Mouse (Mus musculus) c-Kit-positive CD71-positive TER-119-positive erythroid progenitor cells, embryonic 14.5 days (primary cell): Measurements from ENCODE around the gene Adcy6.

Source experiments
- DNase-seq: peaks from one replicate; pipeline ENCODE4 v3.0.0-alpha.2; 2013; ENCODE audit warnings: low spot score

Adcy6 gene

DNA sequence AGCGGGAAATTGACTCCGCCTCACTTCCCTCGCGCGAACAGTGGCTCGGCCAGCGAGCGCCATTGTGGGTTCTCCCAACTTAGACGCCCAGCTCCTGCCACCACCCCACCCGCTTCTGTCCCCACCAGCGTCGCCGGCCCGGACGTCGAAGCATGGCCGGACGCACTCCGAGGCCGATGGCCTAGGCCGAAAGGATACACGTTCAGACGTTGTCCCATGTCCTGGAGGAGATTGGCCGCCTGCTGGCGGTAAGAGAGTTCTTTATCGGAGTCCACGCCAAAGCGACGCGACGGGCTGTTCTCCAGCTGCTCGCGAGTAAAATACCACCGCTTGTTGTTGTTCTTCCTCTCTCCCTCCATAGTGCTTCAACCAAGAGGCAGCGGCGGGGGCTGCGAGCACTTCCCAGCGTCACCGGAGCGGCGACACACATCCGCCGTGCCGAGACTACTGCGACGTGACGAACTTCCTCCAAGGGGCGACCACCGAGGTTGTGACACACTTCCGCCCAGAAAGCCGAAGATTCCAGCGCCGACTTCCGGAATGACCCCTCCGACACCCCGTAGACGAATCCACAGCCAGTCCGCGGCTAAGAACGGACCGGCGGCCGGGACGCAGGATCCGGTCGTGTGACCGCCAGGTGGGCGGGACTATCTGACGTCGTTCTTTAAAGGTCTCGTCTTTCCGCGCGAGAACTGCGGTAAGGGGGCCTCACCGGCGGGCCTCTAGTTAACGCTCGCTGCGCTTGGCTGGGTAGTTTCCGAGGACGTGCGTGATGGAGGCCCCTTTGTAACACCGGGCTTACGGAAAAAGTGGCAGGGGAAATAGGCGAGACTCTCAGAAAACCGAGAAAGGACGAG, 42.4 kb downstream of the Adcy6 start:
- peak; percentile 99 for DNase-seq

DNA sequence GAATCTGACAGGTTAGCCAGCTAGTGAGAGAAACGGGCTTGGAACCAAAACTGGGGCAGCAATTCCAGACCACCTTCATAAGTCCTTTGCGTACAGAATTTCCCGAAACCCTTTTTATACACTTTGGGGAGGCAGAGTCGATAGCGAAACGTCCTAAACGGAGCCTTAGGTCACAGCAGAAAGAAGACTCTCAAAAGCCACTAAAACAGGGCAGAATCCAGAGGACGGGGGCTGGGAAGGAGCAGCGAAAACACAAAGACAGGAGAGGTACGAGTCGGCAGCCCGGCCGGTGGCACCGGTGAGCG, 43.0 kb downstream of the Adcy6 start:
- no peak for DNase-seq

DNA sequence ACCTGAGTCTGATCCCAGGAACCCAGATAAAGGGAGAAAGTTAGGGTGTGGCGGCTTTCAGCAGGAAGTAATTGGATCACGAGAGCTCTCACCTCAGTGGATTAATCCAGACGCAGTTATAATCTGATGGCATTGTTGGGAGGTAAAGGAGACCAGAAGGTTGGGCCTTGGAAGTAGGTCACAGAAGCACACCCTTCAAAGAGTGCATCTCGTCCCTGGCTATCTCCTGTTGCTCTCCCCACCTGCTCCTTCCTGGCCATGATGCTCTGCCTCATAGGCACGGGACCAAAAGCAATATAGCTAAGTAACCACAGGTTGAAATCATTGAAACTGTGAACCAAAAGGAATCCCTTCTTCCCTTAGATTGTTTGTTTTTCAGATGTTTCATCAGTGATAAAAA, 52.7 kb downstream of the Adcy6 start:
- DNase-seq, result no peak

- DNase-seq, result no peak
Observed at GRCm38 (mm10) chr15:98555881-98556280, 54.0 kb downstream of the Adcy6 start.

GRCm38 (mm10) chr15:98552758-98553157, 57.1 kb downstream of the Adcy6 start:
- DNase-seq, result no peak

GRCm38 (mm10) chr15:98546843-98547242, 63.0 kb downstream of the Adcy6 start:
- DNase-seq, result no peak

- no peak for DNase-seq
Observed at GRCm38 (mm10) chr15:98545151-98545550, 64.7 kb downstream of the Adcy6 start.

GRCm38 (mm10) chr15:98543341-98543740, 66.5 kb downstream of the Adcy6 start:
- no peak for DNase-seq

GRCm38 (mm10) chr15:98541064-98541463, 68.8 kb downstream of the Adcy6 start:
- no peak for DNase-seq
